Mouse (Mus musculus) cerebellum, postnatal 10 days (tissue): ENCODE results near the gene Dhdh.
"Not testable (repeated sequence)": the region's sequence is repeated elsewhere in the genome, so short reads cannot be mapped to it uniquely, and the experiment has no call there.

Experiments used
- DNase-seq, 2 experiments: peaks; one replicate each; pipeline ENCODE4 v3.0.0; 2021; ENCODE audit warnings: mixed read lengths in 2 of 2

The Dhdh gene

GRCm38 (mm10) chr7:45470869-45471268 is 17.7 kb downstream of the Dhdh start:
- peak; percentile 83 to 87 for DNase-seq

DNA sequence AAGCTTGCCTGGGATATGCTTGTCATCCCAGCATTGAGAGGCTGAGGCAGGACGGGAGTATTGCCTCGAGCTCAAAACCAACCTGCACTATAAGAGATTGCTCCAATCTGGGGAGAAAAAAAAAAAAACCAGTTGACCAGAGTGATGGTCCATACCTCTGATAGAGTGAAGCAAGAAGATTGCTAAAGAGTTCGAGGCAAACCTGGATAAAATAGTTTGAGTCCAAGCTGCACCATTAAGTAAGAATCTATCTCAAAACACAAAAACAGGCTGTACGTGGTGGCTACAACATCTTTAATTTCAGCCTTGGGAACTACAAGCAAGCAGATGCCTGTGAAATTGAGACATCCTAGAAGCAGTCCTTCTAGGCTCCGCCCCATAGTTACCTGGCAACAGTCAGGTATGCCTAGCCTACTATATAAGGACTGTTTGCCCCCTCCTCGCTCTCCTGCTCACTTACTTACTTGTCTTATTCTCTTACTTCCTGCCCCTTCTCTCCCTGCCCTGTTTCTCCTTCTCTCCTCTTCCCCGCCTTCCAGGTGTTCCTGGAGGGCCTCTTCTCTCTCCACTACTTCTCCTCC is 21.4 kb downstream of the Dhdh start:
- DNase-seq, result no peak

DNA sequence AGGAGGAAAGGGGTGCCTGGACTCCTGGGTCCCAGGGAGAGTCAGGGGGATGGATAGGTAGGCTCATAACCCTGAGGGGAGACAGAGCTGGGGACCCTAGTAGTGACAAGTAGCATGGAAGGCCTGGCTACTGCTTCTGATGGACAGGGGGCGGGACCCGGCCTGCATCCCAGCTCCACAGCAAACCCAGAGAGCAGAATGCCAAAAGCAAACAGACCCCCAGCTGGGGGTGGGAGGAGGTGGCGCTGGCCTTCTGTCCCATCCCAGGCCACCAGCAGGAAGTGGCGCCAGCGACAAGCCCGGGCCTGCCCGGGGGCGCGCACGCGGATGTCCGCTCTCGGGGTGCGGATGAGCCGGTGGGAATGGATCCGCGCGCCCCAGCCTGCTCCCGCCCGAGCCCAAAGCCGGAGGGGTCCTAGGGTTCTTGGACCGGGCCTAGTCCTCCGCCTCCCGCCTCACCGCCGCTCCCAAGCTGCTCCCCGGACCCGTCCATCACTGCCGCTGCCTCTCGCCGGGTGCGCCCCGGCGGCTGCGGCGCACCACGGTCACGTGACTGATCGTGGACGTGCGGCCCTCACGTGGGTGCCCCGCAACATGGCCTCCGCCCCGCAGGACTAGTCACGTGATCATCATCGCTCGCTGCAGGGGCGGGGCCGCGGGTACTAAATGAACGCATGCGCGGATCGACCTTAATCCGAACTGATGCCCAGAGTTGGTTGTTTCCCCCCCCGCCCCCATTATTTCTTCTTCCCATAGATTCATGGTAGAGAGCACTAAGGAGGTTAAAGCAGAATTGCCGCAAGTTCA is 22.1 kb downstream of the Dhdh start, which contains the start of gene Bax:
Gene Bax (minus strand): TSS at position 616 of the 807 bp plus-strand sequence.
- peak; percentile 99 for DNase-seq

DNA sequence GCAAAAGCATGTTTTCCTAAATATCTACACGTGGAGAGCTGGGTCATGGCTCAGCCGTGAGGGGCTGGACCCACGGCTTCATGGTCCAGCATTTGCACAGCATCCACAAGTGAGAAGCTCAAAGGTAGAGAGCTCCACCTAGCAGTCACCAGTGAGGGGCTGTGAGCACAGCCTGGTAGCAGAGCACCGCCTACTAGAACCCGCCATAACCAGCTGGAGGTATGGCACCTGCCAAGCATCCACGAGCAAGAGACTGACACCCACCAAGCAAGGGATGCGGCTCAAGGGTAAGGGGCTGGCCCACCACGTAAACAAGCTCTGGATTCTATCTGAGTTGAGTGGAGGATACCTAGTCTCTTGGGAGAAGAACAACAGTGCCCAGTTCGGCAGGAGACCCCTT is 23.1 kb downstream of the Dhdh start:
- peak in 1 of 2 experiments; percentile 48 for DNase-seq

GRCm38 (mm10) chr7:45465112-45465511 is 23.5 kb downstream of the Dhdh start:
- no peak for DNase-seq

DNA sequence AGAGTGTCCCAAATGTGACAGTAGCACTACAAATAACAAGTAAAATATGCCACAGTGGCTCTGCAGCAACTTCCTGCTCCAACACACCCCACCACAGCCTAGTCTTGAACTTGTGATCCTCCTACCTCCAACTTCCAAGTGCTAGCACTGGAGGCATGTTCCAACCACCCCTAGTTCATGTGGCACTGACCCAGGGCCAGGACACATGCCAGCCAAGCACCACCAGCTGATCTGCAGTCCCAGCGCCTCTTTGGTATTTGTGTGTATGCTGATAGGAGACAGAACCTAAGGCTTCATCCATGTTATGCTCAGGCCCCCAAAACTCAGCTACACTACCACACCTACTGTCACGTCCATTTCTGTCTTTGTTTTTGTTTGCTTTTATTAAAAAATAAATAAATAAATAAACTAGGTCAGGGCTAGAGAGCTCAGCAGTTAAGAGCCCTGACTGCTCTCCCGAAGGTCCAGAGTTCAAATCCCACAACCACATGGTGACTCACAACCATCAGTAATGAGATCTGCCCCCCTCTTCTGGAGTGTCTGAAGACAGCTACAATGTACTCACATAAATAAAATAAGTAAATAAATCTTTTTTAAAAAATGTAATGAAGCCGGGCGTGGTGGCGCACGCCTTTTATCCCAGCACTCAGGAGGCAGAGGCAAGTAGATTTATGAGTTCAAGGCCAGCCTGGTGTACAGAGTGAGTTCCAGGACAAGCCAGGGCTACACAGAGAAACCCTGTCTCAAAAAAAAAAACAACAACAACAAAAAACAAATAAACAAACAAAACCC is 24.4 kb downstream of the Dhdh start:
- peak in 1 of 2 experiments; percentile 49 for DNase-seq

GRCm38 (mm10) chr7:45462868-45463267 is 25.7 kb downstream of the Dhdh start:
- DNase-seq, result not testable (repeated sequence)

DNA sequence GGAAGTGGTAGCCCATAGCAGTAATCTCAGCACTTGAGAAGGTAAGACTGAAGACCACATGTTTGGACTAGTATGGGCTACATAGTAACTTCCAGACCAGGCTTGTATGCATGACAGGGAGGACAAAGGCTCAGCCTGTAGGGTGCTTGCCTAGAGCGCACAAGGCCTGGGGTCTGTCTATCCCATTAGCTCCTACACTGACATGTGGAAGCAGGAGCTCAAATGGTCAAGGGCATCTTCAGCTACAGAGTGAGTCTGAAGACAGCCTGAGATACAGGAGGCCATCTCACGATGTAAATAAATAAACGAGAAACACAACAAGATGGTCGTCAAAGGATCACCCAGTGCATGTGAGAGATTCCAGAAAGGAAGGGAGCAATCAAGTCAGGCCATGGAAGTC is 26.3 kb downstream of the Dhdh start:
- DNase-seq, result no peak

- DNase-seq, result no peak
Observed at GRCm38 (mm10) chr7:45461781-45462180, 26.8 kb downstream of the Dhdh start.

DNA sequence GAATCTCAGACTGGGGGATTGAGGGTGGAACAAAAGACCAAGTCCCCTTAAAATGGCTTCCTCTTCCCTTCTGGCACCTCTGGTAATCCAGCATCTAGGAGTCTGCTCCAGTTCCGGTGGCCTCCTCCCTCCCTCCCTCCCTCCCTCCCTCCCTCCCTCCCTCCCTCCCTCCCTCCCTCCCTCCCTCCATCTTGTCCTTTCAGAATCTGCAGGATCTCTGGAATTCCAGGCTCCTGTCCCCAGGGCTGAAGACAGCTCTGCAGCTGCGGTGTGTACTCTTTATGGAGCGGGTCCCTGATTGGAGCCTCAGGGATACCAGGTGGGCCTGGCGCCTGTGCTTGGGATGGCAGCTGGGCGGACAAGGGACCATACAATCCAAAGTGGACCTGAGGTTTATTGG is 27.3 kb downstream of the Dhdh start:
- DNase-seq, result peak in 1 of 2 experiments; percentile 35

DNA sequence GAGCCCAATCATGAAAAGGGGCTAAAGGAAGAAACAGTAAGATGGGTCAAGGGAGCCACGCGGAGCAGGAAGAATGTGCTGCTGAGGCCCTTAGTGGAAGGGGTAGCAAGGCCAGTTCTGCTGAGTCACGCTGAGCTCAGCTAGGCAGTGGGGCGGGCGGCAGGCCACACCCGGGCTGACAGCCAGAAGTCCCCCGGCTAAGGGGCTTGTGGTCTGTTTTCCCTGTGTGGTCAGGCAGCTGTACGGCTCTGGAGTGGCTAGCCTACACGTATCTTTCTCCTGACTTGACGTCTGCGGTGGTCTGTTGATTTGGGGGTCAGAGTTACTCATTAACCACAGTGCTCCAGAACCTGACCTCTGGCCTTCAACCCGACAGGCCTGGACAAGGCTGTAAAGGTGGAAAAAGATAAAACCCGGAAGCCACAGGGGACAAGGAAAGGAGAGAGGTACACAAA is 27.7 kb downstream of the Dhdh start:
- peak; percentile 74 to 80 for DNase-seq

DNA sequence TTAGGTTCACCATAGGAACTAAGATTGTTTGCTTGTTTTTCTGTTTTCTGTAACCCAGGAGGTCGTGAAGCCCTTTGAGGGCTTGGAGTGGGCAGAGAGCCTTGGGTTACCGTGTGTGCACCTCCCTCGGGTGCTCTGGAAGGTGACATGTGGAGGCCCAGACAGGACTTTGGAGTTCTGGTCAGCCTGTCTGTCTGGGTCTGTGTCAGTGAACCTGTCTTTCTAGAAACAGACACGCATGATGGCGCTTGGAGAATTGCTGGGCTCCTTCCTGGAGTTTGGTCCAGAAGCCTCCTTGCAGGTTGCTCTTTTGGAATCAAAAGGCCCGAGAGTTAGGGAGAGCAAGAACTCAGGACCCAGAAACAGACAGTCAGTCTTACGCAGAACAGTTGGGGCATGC is 28.2 kb downstream of the Dhdh start:
- peak; percentile 36 to 56 for DNase-seq

DNA sequence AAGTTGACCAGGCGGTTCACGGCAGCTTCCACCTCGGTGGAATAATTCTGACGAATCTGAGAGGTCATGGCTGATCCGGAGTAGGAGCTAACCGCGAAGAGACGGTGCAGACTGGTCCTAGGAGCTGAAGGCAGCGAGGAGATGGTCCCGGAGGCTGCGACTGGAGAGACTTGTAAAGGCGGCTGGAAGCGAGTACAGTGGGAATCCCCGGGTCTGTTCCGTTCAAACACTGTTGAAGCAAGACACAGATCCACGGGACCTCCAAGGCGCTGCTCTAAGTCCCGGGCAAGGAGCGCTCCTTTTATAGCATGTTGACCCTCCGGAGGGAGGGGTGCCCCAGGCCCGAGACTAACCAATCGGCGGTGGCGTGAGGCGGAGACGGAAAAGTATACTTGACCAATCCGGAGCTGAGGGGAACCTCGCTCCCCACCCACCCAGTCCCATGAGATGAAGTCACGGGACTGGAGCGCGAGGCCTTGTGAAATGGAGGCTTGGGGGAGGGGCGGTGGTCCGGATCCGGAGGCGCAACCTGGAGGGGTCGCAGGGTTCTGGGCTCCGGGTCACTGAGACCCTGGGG is 29.0 kb downstream of the Dhdh start, which contains the start of gene Ftl1:
Gene Ftl1 (minus strand): TSS at position 321 of the 577 bp plus-strand sequence.
- peak; percentile 98 for DNase-seq

- DNase-seq, result peak; percentile 96
Observed at GRCm38 (mm10) chr7:45458748-45459563, 29.6 kb downstream of the Dhdh start.

DNA sequence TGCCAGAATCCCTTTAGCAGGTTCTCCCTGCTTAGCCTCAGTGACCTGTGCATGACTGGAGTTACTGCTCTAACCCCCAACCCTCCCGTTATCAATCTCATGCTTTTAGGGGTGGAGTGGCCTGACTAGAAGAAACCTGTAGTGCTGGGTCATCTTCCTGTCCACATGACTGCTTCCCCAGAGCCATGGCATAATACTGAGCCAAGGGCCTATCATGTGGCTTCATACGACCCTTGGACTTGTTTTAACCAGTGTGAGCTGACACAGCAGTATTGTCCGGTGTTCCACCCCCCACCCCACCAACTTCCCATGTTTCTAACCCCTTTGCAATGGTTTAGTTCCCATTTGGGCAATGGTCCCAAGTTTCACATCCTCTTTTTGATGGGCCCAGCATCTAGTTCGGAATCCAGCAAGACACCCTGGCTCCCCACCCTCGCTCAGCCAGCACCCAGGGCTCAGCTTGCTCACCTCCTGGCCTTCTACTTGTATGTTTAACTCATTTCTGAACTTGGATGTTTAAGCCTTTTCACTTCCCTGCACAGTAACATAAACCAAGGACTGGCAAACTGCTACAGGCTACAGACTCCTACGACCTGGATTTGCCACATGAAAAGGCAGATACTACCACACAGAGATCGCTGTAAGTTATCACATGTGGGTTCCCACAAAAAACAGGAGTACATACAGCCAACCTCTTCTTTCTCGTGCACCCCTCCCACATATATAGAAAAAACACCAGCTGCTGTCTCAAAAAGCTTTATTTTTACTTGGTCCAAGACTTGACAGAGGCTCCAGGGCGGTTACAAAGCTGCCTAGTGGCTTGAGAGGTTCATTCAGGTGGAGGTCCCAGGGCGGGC is 31.2 kb downstream of the Dhdh start:
- DNase-seq, result no peak

- no peak for DNase-seq
Observed at GRCm38 (mm10) chr7:45456721-45457203, 31.8 kb downstream of the Dhdh start.

- DNase-seq, result no peak
Observed at GRCm38 (mm10) chr7:45455932-45456696, 32.5 kb downstream of the Dhdh start.

DNA sequence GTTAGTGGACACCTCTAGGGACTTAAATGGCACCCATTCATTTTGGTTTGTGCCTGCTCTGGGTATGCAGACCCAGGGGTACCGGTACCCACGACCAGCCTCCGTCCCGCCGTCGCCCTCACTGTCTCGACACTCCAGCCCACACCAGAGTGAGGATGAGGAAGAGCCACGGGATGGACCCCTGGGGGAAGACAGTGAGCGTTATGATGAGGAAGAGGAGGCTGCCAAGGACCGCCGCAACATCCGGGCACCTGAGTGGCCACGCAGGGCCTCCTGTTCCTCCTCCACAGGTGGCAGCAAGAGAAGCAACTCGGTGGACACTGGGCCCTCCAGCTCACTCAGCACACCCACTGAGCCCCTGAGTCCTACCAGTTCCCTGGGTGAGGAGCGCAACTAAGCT is 33.6 kb downstream of the Dhdh start:
- DNase-seq, result no peak

- DNase-seq, result peak; percentile 93 to 95
Observed at GRCm38 (mm10) chr7:45451344-45451982, 37.1 kb downstream of the Dhdh start.
